Mouse (Mus musculus) ES-Bruce4 (cell line): ENCODE data around the gene Olfr1382. TPM values are rescaled to one million over a fixed set of nuclear protein-coding genes. Genes with fewer than 3 reads are reported as not detected.
"Not testable (repeated sequence)": the region's sequence is repeated elsewhere in the genome, so short reads cannot be mapped to it uniquely, and the experiment has no call there.

ENCODE experiments used
- H3K27ac ChIP-seq: 2 replicates; pipeline ENCODE4 v1.5.1; 2012; ENCODE audit warnings: low read length, inconsistent platforms; ENCODE audit not compliant: insufficient read depth
- H3K27me3 ChIP-seq: 2 replicates; pipeline ENCODE4 v1.6.1; 2012; ENCODE audit warnings: mild to moderate bottlenecking, low read length, inconsistent platforms; ENCODE audit not compliant: control insufficient read depth, poor library complexity, insufficient read depth, severe bottlenecking
- H3K36me3 ChIP-seq: 2 replicates; pipeline ENCODE4 v1.6.1; 2012; ENCODE audit warnings: inconsistent platforms, mild to moderate bottlenecking, low read length, moderate library complexity; ENCODE audit not compliant: control insufficient read depth, poor library complexity, insufficient read depth, severe bottlenecking
- H3K4me1 ChIP-seq: one replicate; pipeline ENCODE4 v1.8.1; 2011; ENCODE audit warnings: low read length; ENCODE audit not compliant: control insufficient read depth, insufficient read depth
- H3K4me3 ChIP-seq: 2 replicates; pipeline ENCODE4 v1.5.1; 2011; ENCODE audit warnings: low read depth, mild to moderate bottlenecking, low read length
- H3K9ac ChIP-seq: 2 replicates; pipeline ENCODE4 v1.6.1; 2012; ENCODE audit warnings: low read depth, mild to moderate bottlenecking, inconsistent platforms; ENCODE audit not compliant: poor library complexity, severe bottlenecking
- H3K9me3 ChIP-seq: replicated peaks from 2 replicates; pipeline ENCODE4 v1.6.1; 2012; ENCODE audit warnings: mild to moderate bottlenecking, low read length, inconsistent platforms; ENCODE audit not compliant: control insufficient read depth, poor library complexity, insufficient read depth, severe bottlenecking
- polyA plus RNA-seq: library from polyadenylated mRNA; stranded (reverse); fragments of >200 nt; gene quantifications from 2 replicates; pipeline ENCODE4 v1.2.4, GENCODE M21; 2011; ENCODE audit warnings: low read depth; ENCODE audit not compliant: missing spikeins, insufficient read depth, insufficient read length

Olfr1382 gene
- polyA plus RNA-seq, 1 experiment, result not detected

GRCm38 (mm10) chr11:49556578-49556977, 28.5 kb downstream of the Olfr1382 start, which contains the start of gene Olfr1380:
Olfr1380 (plus strand) TSS chr11:49556878.
- not testable (repeated sequence) for H3K9ac ChIP-seq, H3K4me3 ChIP-seq, H3K9me3 ChIP-seq, H3K27me3 ChIP-seq, H3K36me3 ChIP-seq, H3K27ac ChIP-seq, H3K4me1 ChIP-seq

GRCm38 (mm10) chr11:49575054-49575453, 47.0 kb downstream of the Olfr1382 start:
- not testable (repeated sequence) for H3K4me3 ChIP-seq, H3K9ac ChIP-seq, H3K27ac ChIP-seq, H3K4me1 ChIP-seq, H3K9me3 ChIP-seq, H3K36me3 ChIP-seq, H3K27me3 ChIP-seq

DNA sequence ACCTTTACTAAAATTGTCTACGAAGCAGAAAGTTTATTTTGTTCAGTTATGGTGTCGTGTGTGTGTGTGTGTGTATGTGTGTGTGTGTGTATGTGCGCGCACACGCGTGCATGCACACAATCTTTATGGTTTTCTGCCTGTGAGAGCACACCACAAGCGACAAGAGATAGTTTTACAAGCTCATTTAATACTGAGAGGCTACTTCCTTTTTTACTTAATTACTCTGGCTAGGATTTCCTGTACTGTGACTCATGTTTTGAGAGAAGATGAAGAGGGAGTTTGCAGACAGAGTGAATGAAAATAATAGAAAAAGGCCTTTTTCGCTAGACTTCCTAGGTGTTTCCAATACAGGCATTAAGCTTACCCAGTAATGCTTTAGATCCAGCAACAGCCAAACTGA, 52.4 kb downstream of the Olfr1382 start:
- H3K9me3 ChIP-seq, H3K36me3 ChIP-seq: not testable (repeated sequence)

More for the DNA sequence above, 52.4 kb downstream of the Olfr1382 start:
- not testable (repeated sequence) for H3K4me1 ChIP-seq, H3K27ac ChIP-seq, H3K9ac ChIP-seq, H3K4me3 ChIP-seq, H3K27me3 ChIP-seq

Other genes with a start within 250 kb of the Olfr1382 start
- not detected in 2 replicates for gene Olfr1393, start 249.9 kb upstream of the Olfr1382 start, polyA plus RNA-seq
- not detected in 2 replicates for gene Olfr1392, start 243.0 kb upstream of the Olfr1382 start, polyA plus RNA-seq
- not detected in 2 replicates for gene Olfr10, start 223.5 kb upstream of the Olfr1382 start, polyA plus RNA-seq
- not detected in 2 replicates for gene Olfr1391, start 205.5 kb upstream of the Olfr1382 start, polyA plus RNA-seq
- gene Olfr1390, start 193.1 kb upstream of the Olfr1382 start, polyA plus RNA-seq, result not detected in 2 replicates
- gene Olfr1389, start 105.2 kb upstream of the Olfr1382 start, polyA plus RNA-seq, result not detected in 2 replicates
- gene Olfr1388, start 91.6 kb upstream of the Olfr1382 start, polyA plus RNA-seq, result 2.6 and 4.3 TPM in 2 replicates
- gene Olfr1387, start 72.9 kb upstream of the Olfr1382 start, polyA plus RNA-seq, result not detected in 2 replicates
- gene Olfr1386, start 63.2 kb upstream of the Olfr1382 start, polyA plus RNA-seq, result not detected in 2 replicates
- gene Olfr1385, start 39.2 kb upstream of the Olfr1382 start, polyA plus RNA-seq, result not detected in 2 replicates
- 0.21 TPM in 1 of 2 replicates, not detected in the other for gene Olfr1384, start 21.5 kb upstream of the Olfr1382 start, polyA plus RNA-seq
- 0.26 and 0.34 TPM in 2 replicates for gene Olfr1383, start 8.6 kb upstream of the Olfr1382 start, polyA plus RNA-seq
- not detected in 2 replicates for gene Olfr1381, start 15.2 kb downstream of the Olfr1382 start, polyA plus RNA-seq
- not detected in 2 replicates for gene Olfr1380, start 28.6 kb downstream of the Olfr1382 start, polyA plus RNA-seq
- 2.8 and 3.0 TPM in 2 replicates for gene Flt4, start 81.0 kb downstream of the Olfr1382 start, polyA plus RNA-seq
- gene Scgb3a1, start 135.4 kb downstream of the Olfr1382 start, polyA plus RNA-seq, result not detected in 2 replicates
- 60.3 and 64.3 TPM in 2 replicates for gene Cnot6, start 184.5 kb downstream of the Olfr1382 start, polyA plus RNA-seq